Mouse (Mus musculus): ENCODE data around the gene Ptprn2. TPM values are rescaled to one million over a fixed set of nuclear protein-coding genes. Genes with fewer than 3 reads are reported as not detected.
A peak's percentile ranks its signal among the peaks of the same experiment; 100 is the strongest.

Ptprn2 gene
- total RNA-seq, 4 experiments from 2014 or later: 0.10 TPM; not detected in 3

- DNase-seq (ENCODE audit: low spot score in 2 of 2): no peak
Observed at GRCm38 (mm10) chr12:116587548-116587947, 102.0 kb downstream of the Ptprn2 start.

DNA sequence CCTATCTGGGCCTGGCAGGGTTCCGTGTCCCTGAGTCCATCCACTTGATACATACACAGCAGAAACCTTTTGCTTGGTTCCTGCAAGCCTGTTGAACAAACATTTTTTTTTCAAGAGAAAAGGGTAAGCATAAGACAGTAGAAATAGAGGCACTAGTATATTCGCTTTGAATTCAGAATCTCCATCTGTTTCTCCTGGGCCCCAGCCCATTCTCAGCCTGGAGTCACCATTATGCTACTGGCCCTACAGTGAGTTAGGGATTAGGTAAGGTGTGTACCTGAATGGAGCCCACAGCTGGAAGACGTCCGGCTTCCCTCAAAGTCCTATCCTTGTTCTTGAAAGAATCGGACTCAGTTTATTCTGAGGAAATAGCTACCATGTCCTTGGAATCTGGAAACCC is 104.6 kb downstream of the Ptprn2 start:
- DNase-seq (ENCODE audit: low spot score in 2 of 2): no peak

DNA sequence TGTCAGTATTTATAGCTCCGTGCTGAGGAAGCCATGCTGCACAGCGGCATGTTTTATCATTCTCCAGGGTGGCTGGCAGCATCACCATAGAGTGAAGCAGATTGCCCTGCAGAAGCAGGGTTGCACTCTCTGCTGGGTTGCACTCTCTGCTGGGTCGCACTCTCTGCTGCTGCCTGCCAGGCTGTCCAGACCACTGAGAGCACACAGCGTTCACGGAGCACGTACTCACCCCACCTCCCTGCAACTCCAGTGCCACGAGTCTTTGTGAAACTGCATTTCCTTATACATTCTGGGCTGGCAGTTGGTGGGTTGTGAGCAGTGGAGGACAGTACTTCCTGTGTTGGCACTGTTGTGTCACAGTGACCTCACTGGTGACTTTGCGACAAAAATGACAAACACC is 108.9 kb downstream of the Ptprn2 start:
- no peak for DNase-seq (ENCODE audit: low spot score in 2 of 2)

- DNase-seq (ENCODE audit: low spot score in 2 of 2): no peak
Observed at GRCm38 (mm10) chr12:116594866-116595610, 109.5 kb downstream of the Ptprn2 start.

DNA sequence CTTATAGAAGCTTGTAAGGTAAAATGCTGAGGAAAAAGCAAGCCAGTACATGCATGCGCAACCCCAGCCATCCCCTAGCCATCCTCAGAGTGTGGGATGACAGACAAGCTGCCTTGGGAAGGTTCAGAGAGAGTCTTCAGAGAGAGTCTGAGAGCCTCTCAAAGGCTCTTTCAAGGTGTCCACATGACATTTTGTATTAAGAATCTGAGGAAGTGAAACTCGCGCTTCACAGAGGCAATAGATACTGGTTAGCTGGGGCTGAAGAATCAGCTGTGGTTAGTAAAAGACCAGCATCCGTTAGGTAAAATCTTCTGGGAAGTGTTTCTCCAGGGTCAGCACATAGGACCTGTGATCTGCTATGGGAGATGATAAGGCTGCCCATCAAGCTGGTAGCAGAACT is 110.2 kb downstream of the Ptprn2 start:
- DNase-seq (ENCODE audit: low spot score in 2 of 2): no peak

- DNase-seq (ENCODE audit: low spot score in 2 of 2): no peak
Observed at GRCm38 (mm10) chr12:116596993-116597392, 111.5 kb downstream of the Ptprn2 start.

DNA sequence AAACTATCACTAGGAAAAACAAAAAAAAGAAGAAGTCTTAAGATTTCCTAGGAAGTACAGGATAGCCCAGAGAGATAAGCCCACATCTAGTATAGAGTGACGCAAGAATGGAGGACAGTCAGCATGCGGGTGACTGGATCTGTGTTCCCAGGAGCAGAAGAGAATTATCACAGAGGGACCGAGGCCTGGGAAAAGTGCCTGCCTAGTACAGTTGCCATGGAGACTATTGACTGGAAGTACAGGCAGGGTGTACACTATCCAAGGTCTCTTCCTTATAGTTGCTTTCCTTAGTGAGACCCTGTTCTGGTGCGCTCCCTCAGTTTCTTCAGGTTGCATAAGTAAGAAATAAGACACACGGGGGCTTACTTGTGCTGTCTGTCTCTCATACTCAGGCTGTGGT is 112.2 kb downstream of the Ptprn2 start:
- no peak for DNase-seq (ENCODE audit: low spot score in 2 of 2)

GRCm38 (mm10) chr12:116598123-116599005 is 112.8 kb downstream of the Ptprn2 start:
- DNase-seq (ENCODE audit: low spot score in 2 of 2): no peak

GRCm38 (mm10) chr12:116599537-116599936 is 114.0 kb downstream of the Ptprn2 start:
- DNase-seq (ENCODE audit: low spot score in 2 of 2): no peak

- DNase-seq (ENCODE audit: low spot score in 2 of 2): no peak
Observed at GRCm38 (mm10) chr12:116600054-116600453, 114.5 kb downstream of the Ptprn2 start.

- no peak for DNase-seq (ENCODE audit: low spot score in 2 of 2)
Observed at GRCm38 (mm10) chr12:116601395-116601794, 115.9 kb downstream of the Ptprn2 start.

- DNase-seq (ENCODE audit: low spot score in 2 of 2): no peak
Observed at GRCm38 (mm10) chr12:116601921-116602320, 116.4 kb downstream of the Ptprn2 start.

GRCm38 (mm10) chr12:116608598-116608997 is 123.1 kb downstream of the Ptprn2 start:
- DNase-seq (ENCODE audit: low spot score in 2 of 2): no peak

DNA sequence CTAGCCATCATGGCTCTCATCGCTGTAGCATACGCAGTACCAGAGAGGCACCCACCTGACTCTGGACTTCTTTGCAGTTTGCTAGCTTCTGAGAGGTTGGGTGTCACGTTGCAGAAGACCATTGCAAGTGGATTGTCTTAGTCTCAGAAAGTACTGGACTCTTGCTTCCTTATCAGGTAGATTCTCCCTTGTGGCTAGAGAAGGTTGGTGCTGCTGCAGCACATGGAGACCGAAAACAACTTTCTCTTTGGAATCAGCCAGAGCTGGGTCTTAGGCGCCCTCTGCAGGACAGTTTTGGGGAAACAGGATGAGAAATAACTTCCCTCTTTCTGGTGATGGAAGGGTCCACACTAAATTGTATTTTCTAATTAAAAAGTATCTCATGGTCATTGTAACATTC is 134.3 kb downstream of the Ptprn2 start:
- peak in 1 of 2 experiments; percentile 6 for DNase-seq (ENCODE audit: low spot score in 2 of 2)

GRCm38 (mm10) chr12:116620299-116620698 is 134.8 kb downstream of the Ptprn2 start:
- DNase-seq (ENCODE audit: low spot score in 2 of 2): no peak

DNA sequence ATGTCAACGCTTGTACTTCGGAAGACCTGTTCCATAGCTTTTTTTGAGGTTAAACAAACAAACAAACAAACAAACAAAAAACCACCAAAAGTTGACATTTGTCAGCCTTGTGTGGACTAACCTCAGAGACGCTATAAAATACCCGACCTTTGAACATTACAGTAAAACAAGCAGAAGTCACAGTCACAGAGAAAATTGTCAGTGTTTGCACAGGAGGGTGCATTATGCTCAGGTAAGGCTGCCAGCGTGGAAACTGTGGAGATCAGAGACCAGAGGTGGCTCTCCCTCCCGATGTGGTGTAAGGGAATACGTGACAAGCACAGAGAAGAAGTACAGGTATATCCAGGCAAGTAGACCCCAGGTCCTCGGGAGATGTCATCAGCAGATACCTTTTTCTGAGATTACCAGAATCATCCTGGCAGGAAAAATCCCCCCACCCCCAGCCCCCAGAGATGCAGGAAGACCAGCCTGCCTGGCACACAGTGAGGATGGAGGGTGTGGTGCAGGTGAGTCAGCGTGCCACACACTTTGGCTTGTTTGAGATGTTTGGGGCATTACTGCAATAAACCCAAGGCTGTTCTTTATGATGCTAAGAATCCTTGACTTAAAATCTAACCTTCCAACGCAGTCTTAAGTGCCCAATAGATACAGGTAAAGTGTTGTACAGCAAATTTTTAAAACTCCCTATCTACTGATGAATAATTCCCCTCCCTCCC is 136.0 kb downstream of the Ptprn2 start:
- DNase-seq (ENCODE audit: low spot score in 2 of 2): no peak

GRCm38 (mm10) chr12:116622665-116623387 is 137.3 kb downstream of the Ptprn2 start:
- no peak for DNase-seq (ENCODE audit: low spot score in 2 of 2)

DNA sequence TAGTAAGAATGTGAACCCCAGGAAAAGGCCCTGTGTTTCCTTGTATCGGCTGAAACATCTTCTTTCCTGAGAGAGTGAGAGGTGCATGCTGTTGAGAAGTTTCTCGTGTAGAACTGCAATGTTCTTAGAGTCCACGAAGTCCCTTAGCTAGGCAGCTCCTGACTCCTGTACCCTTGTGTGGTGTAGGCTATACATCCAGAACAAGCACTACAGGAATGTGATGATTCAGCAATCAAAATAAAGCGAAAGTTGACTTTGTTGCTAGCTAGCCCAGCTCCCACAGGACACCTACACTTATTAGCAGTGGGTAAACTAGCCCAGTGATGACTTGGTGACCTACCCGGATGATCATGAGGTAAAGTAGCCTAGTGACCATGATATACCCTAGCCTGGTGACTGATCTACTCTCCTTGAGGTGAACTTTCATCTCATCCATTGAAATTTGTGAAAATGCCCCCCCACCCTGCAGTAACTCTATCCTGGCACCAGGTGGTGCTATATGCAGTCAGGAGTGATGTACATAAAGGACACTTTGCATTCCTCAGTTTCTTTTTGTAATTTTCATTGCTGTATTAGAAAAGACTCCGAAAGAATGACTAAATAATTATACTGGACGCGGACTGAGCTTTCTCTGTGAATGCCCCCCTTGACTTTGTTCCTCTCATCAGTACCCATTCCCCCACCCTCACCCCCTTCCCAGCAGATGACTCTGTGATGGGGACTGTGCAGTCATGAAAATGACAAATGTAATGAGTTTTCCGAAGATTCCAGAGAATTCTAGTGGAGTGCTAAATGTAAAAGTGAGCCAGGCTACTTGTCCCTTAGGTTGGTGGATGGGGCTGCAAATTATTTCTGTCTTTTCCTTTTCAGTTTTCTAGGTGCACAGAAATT is 140.1 kb downstream of the Ptprn2 start:
- DNase-seq (ENCODE audit: low spot score in 2 of 2): no peak

DNA sequence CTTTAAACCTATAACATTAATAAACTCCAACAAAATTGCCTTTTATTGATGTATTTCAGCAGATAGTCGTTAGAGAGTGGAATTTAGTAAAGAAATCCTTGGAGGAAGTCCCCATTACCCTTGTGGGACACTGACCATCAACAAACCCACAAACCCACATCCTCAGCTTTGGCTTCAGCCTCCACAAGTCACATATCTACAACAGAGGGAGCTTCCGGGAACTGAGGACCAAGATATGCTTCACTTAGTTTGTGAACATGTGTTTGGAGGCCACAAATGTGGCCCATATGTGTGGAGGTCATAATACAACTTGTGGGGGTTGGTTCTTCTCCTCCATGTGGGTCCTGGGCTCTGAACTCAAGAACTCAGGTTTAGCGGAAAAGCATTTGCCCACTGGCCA is 143.5 kb downstream of the Ptprn2 start:
- no peak for DNase-seq (ENCODE audit: low spot score in 2 of 2)

DNA sequence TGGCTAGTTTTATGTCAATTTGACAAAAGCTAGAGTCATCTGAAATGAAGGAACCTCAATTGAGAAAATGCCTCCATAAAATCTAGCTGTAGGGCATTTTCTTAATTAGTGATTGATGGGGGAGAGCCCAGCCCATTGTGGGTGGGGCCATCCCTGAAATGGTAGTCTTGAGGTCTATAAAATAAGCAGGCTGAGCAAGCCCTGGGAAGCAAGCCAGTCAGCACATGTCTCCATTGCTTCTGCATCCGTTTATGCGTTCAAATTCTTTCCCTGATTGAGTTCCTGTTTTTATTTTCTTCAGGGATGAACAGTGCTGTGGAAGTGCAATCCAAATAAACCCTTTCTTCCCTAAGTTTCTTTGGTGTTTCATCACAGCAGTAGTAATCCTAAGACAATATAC is 152.0 kb downstream of the Ptprn2 start:
- no peak for DNase-seq (ENCODE audit: low spot score in 2 of 2)

Measured in gastrocnemius, adult 8-10 months (tissue).